Mouse (Mus musculus) intestine, postnatal 0 days (tissue): ENCODE data around the gene Mfsd4a. TPM values are rescaled to one million over a fixed set of nuclear protein-coding genes. Genes with fewer than 3 reads are reported as not detected.

Source experiments
- ATAC-seq: fragments of 200-750 bp; cut with Nextera tagmentation; 2 replicates; pipeline ENCODE4 v1.8.0; 2017; ENCODE audit warnings: mild to moderate bottlenecking, moderate TSS enrichment, moderate library complexity
- H3K27ac ChIP-seq: fragments of 300-500 bp; sonication (generic); 2 replicates; pipeline ENCODE4 v1.5.1; 2014; ENCODE audit warnings: mild to moderate bottlenecking, low read depth, low read length, moderate library complexity
- H3K27me3 ChIP-seq: fragments of 300-500 bp; sonication (generic); replicated peaks from 2 replicates; pipeline ENCODE4 v1.6.1; 2014; ENCODE audit warnings: low read length, mixed read lengths; ENCODE audit not compliant: control insufficient read depth, insufficient read depth
- H3K36me3 ChIP-seq: fragments of 300-500 bp; sonication (generic); 2 replicates; pipeline ENCODE4 v1.6.1; 2014; ENCODE audit warnings: mild to moderate bottlenecking, moderate library complexity; ENCODE audit not compliant: control insufficient read depth, insufficient read depth
- H3K4me1 ChIP-seq: fragments of 300-500 bp; sonication (generic); replicated peaks from 2 replicates; pipeline ENCODE4 v1.6.1; 2014; ENCODE audit warnings: antibody characterized with exemption, low read length, mixed read lengths; ENCODE audit not compliant: control insufficient read depth, insufficient read depth
- H3K4me2 ChIP-seq: fragments of 300-500 bp; sonication (generic); replicated peaks from 2 replicates; pipeline ENCODE4 v1.6.1; 2014; ENCODE audit warnings: low read depth, mild to moderate bottlenecking, moderate library complexity
- H3K4me3 ChIP-seq: fragments of 300-500 bp; sonication (generic); 2 replicates; pipeline ENCODE4 v1.5.1; 2014; ENCODE audit warnings: low read depth, low read length
- H3K9ac ChIP-seq: fragments of 300-500 bp; sonication (generic); 2 replicates; pipeline ENCODE4 v1.6.1; 2014; ENCODE audit warnings: mild to moderate bottlenecking, low read depth, low read length
- H3K9me3 ChIP-seq: fragments of 300-500 bp; sonication (generic); 2 replicates; pipeline ENCODE4 v1.6.1; 2016; ENCODE audit warnings: mixed run types; ENCODE audit not compliant: control insufficient read depth
- CTCF ChIP-seq: sonication (generic); IDR thresholded peaks from 2 replicates; pipeline ENCODE4 v1.5.1; 2016; ENCODE audit warnings: low read depth, mild to moderate bottlenecking, control low read depth, antibody characterized with exemption, moderate library complexity
- WGBS: fragments of 180-500 bp; shearing (Covaris S2); extraction: QIAGEN DNeasy Blood & Tissue Kit; methylation state at CpG from one replicate; pipeline ENCODE4 v1.1.7; 2014; 5-methylcytosine and 5-hydroxymethylcytosine counted together
- polyA plus RNA-seq: library from polyadenylated mRNA; unstranded; fragments of >200 nt; fragmentation: Nextera tagmentation; extraction: Ambion mirVana; gene quantifications from 2 replicates; pipeline ENCODE4 v1.2.1, GENCODE M21; 2015

Mfsd4a gene
- polyA plus RNA-seq, 1 experiment from 2014 or later: 6.1 TPM

DNA sequence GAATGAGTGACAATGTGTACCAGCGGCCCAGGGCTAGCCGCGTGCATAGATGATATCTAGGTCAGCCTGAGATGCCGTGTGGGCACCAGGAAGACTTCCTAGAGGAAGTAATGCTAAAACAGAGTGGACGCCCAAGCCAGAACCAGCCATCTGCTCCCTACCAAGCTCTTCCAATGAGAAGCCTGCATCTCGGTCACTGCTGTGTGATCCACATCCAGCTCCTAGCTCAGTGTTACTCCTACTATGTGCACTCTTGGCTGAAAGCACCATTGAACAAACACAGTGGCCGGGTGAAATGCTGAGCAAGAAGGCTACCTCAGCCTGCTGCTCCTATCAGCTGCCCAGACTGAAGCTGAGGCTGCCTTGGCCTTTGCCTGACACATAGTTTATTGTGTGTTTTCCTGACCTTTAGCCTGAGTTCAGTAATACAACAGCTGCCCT is 75.3 kb downstream of the Mfsd4a start:
- ATAC-seq: peak; percentile 81
- Histone ChIP-seq H3K27ac (peak overlapping the region; percentile 42; the same call in 1 of the 2 replicates), H3K9me3 (no peaks in the 10 kb centered on the region), H3K27me3 (no peaks in the 10 kb centered on the region), H3K36me3 (no peaks in the 10 kb centered on the region), H3K4me1 (no peaks in the 10 kb centered on the region), H3K4me2 (no peak overlapping the region), H3K9ac (no peak overlapping the region), H3K4me3 (no peak overlapping the region)
- 64% methylated on average over 7 of the region's 7 CpGs for WGBS
- no peak for TF ChIP-seq CTCF

DNA sequence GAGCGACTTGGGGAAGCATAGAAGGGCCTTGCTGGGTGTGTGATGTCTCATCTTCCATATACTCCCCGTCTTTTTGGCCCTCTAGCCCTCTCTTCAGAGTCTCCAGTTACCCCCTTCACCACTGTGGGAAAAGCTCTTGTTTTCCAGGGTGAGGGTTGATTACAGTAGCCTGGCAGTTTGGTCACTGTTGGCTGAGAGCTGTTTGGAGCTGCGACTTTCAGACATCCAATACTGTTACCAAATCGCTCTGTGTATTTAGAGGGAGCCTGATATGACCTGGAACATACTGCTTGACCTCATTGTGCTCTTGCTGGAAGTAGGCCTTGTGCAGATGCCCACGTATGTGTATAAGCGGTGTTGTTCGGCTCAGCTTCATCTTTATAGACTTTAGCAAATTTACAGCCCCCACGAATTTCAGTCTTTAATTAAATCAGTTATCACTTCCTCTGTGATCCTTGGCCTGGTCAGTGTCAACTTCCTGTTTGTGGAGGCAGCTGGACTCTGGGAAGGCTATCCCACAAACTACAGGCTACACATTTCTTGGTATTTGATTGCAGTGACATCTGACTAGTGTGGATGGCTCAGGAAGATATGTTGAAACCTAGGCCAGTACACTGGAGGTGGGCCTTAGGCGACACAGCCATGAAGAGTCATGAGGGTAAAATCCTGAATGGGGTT is 77.6 kb downstream of the Mfsd4a start:
- no peaks in the 10 kb centered on the region for H3K4me1 ChIP-seq
- no peak overlapping the region for H3K27ac ChIP-seq
- no peaks in the 10 kb centered on the region for H3K27me3 ChIP-seq
- no peak overlapping the region for H3K4me3 ChIP-seq
- no peak for TF ChIP-seq CTCF
- H3K4me2 ChIP-seq: no peak overlapping the region
- WGBS: 84% methylated on average over 9 of the region's 9 CpGs
- no peak for ATAC-seq
- no peak overlapping the region for H3K9ac ChIP-seq
- H3K36me3 ChIP-seq: no peaks in the 10 kb centered on the region
- H3K9me3 ChIP-seq: no peaks in the 10 kb centered on the region

- Histone ChIP-seq H3K9me3 (no peaks in the 10 kb centered on the region), H3K4me3 (no peak overlapping the region), H3K36me3 (no peaks in the 10 kb centered on the region), H3K4me2 (no peak overlapping the region), H3K27me3 (no peaks in the 10 kb centered on the region), H3K4me1 (no peaks in the 10 kb centered on the region), H3K27ac (no peak overlapping the region), H3K9ac (no peak overlapping the region)
- no peak for ATAC-seq
- WGBS: 72% methylated on average over 4 of the region's 4 CpGs
- TF ChIP-seq CTCF: no peak
Measured at GRCm38 (mm10) chr1:131989476-131989875, 78.4 kb downstream of the Mfsd4a start.

- ATAC-seq: no peak
- H3K27me3 ChIP-seq: no peaks in the 10 kb centered on the region
- WGBS: 66% methylated on average over 15 of the region's 15 CpGs
Measured at GRCm38 (mm10) chr1:131987432-131987831, 80.4 kb downstream of the Mfsd4a start.

GRCm38 (mm10) chr1:131983806-131984205 is 84.1 kb downstream of the Mfsd4a start:
- ATAC-seq: no peak
- Histone ChIP-seq H3K4me3 (no peak overlapping the region), H3K27me3 (no peaks in the 10 kb centered on the region), H3K4me1 (no peaks in the 10 kb centered on the region), H3K9me3 (no peaks in the 10 kb centered on the region), H3K9ac (no peak overlapping the region), H3K36me3 (no peaks in the 10 kb centered on the region), H3K27ac (no peak overlapping the region), H3K4me2 (no peak overlapping the region)
- 66% methylated on average over 2 of the region's 2 CpGs for WGBS
- no peak for TF ChIP-seq CTCF

More at GRCm38 (mm10) chr1:131987432-131987831, 80.4 kb downstream of the Mfsd4a start:
- TF ChIP-seq CTCF: no peak
- Histone ChIP-seq H3K4me3 (no peak overlapping the region), H3K9ac (no peak overlapping the region), H3K36me3 (no peaks in the 10 kb centered on the region), H3K4me1 (no peaks in the 10 kb centered on the region), H3K27ac (no peak overlapping the region), H3K9me3 (no peaks in the 10 kb centered on the region), H3K4me2 (no peak overlapping the region)

GRCm38 (mm10) chr1:131982907-131983306 is 85.0 kb downstream of the Mfsd4a start:
- Histone ChIP-seq H3K4me1 (no peaks in the 10 kb centered on the region), H3K9me3 (no peaks in the 10 kb centered on the region), H3K4me2 (no peak overlapping the region), H3K9ac (no peak overlapping the region), H3K4me3 (no peak overlapping the region), H3K27me3 (no peaks in the 10 kb centered on the region), H3K27ac (no peak overlapping the region), H3K36me3 (no peaks in the 10 kb centered on the region)
- peak; percentile 96 for TF ChIP-seq CTCF
- peak; percentile 40; the same call in 1 of the 2 replicates for ATAC-seq
- WGBS: 11% methylated on average over 5 of the region's 5 CpGs
